Mouse (Mus musculus) CH12.LX (cell line): ENCODE data around the gene B4galt1. TPM values are rescaled to one million over a fixed set of nuclear protein-coding genes. Genes with fewer than 3 reads are reported as not detected.

Experiments used
- DNase-seq: peaks from one replicate; pipeline ENCODE4 v3.0.0-alpha.2; 2013; ENCODE audit errors: extremely low read depth
- H3K27ac ChIP-seq: 2 replicates; pipeline ENCODE4 v1.5.1; 2012; ENCODE audit warnings: low read depth, mild to moderate bottlenecking, control low read depth, moderate library complexity; ENCODE audit not compliant: insufficient read depth
- H3K27me3 ChIP-seq: replicated peaks from 2 replicates; pipeline ENCODE3; 2012; ENCODE audit warnings: inconsistent platforms
- H3K36me3 ChIP-seq, 2 experiments: replicated peaks in 1 of 2; 2 replicates each; pipeline versions ENCODE3 to v1.6.1; 2012; ENCODE audit warnings: inconsistent platforms in 1 of 2, low read length in 1 of 2, mild to moderate bottlenecking in 1 of 2, mixed read lengths in 1 of 2, moderate library complexity in 1 of 2; ENCODE audit not compliant: control insufficient read depth in 1 of 2, insufficient read depth in 1 of 2
- H3K4me1 ChIP-seq, 2 experiments: 2 replicates each; pipeline ENCODE4 v1.6.1; 2012; ENCODE audit warnings: inconsistent platforms in 1 of 2, moderate library complexity in 1 of 2; ENCODE audit not compliant: insufficient read depth in 2 of 2, control insufficient read depth in 1 of 2
- H3K4me2 ChIP-seq: 2 replicates; pipeline ENCODE4 v1.6.1; 2012; ENCODE audit warnings: low read depth, mild to moderate bottlenecking, control low read depth; ENCODE audit not compliant: poor library complexity, insufficient read depth, severe bottlenecking
- H3K4me3 ChIP-seq, 3 experiments: fragments of 150-350 bp in 1 of 3; sonication (generic) in 1 of 3; replicated peaks in 1 of 3; 2 replicates each; pipeline versions ENCODE3 to v1.5.1; 2011 to 2012; ENCODE audit warnings: low read depth in 2 of 3, low read length in 2 of 3, mild to moderate bottlenecking in 2 of 3, moderate library complexity in 2 of 3, control low read depth in 1 of 3, improper control_type of control experiment in 1 of 3, inconsistent platforms in 1 of 3, mixed read lengths in 1 of 3; ENCODE audit not compliant: poor library complexity in 1 of 3
- H3K79me2 ChIP-seq: replicated peaks from 2 replicates; pipeline ENCODE4 v1.6.1; 2012; ENCODE audit warnings: mild to moderate bottlenecking, moderate library complexity; ENCODE audit not compliant: control insufficient read depth, poor library complexity, insufficient read depth, severe bottlenecking; ENCODE audit errors: extremely low read depth
- H3K9ac ChIP-seq: 2 replicates; pipeline ENCODE4 v1.6.1; 2012; ENCODE audit warnings: low read depth, mild to moderate bottlenecking, control low read depth, moderate library complexity; ENCODE audit not compliant: insufficient read depth
- H3K9me3 ChIP-seq: replicated peaks from 2 replicates; pipeline ENCODE3; 2012; ENCODE audit warnings: low read length, inconsistent platforms, mixed read lengths
- BHLHE40 ChIP-seq: IDR thresholded peaks from 2 replicates; pipeline ENCODE4 v1.6.1; 2011; ENCODE audit warnings: mild to moderate bottlenecking, low read depth, low read length, improper control_type of control experiment
- CHD1 ChIP-seq: IDR thresholded peaks from 2 replicates; pipeline ENCODE4 v1.6.1; 2012; ENCODE audit warnings: low read depth, low read length, improper control_type of control experiment, inconsistent platforms
- CHD2 ChIP-seq: IDR thresholded peaks from 2 replicates; pipeline ENCODE4 v1.6.1; 2011; ENCODE audit warnings: low read length, improper control_type of control experiment
- CTCF ChIP-seq, 2 experiments: IDR thresholded peaks in 1 of 2; conservative IDR thresholded peaks in 1 of 2; 2 replicates each; pipeline ENCODE4 v1.5.1; 2011 to 2012; ENCODE audit warnings: low read depth in 2 of 2, low read length in 2 of 2, improper control_type of control experiment in 1 of 2, inconsistent platforms in 1 of 2, mild to moderate bottlenecking in 1 of 2, moderate library complexity in 1 of 2
- E2F4 ChIP-seq: IDR thresholded peaks from 2 replicates; pipeline ENCODE4 v1.6.1; 2011; ENCODE audit warnings: low read depth, low read length, improper control_type of control experiment; ENCODE audit not compliant: insufficient replicate concordance
- ELF1 ChIP-seq: IDR thresholded peaks from 2 replicates; pipeline ENCODE4 v1.6.1; 2014; ENCODE audit warnings: low read depth, mild to moderate bottlenecking, inconsistent platforms, low read length, improper control_type of control experiment
- EP300 ChIP-seq: IDR thresholded peaks from 2 replicates; pipeline ENCODE4 v1.6.1; 2011; ENCODE audit warnings: low read length, improper control_type of control experiment
- ETS1 ChIP-seq: conservative IDR thresholded peaks from 2 replicates; pipeline ENCODE4 v1.6.1; 2012; ENCODE audit warnings: low read depth, mild to moderate bottlenecking, inconsistent platforms, low read length, improper control_type of control experiment, moderate library complexity
- HCFC1 ChIP-seq: IDR thresholded peaks from 2 replicates; pipeline ENCODE4 v1.6.1; 2012; ENCODE audit warnings: low read depth, mild to moderate bottlenecking, inconsistent platforms, low read length, improper control_type of control experiment
- IRF4 ChIP-seq: IDR thresholded peaks from 2 replicates; pipeline ENCODE4 v1.6.1; 2014; ENCODE audit warnings: low read depth, mild to moderate bottlenecking, inconsistent platforms, low read length, improper control_type of control experiment
- JUN ChIP-seq: IDR thresholded peaks from 2 replicates; pipeline ENCODE4 v1.6.1; 2011; ENCODE audit warnings: low read depth, mild to moderate bottlenecking, low read length, improper control_type of control experiment, moderate library complexity; ENCODE audit not compliant: insufficient read depth
- JUND ChIP-seq: conservative IDR thresholded peaks from 2 replicates; pipeline ENCODE4 v1.6.1; 2011; ENCODE audit warnings: low read depth, low read length, improper control_type of control experiment
- KAT2A ChIP-seq: IDR thresholded peaks from 2 replicates; pipeline ENCODE4 v1.6.1; 2012; ENCODE audit warnings: low read length, improper control_type of control experiment, inconsistent platforms; ENCODE audit not compliant: insufficient replicate concordance
- MAFK ChIP-seq: IDR thresholded peaks from 2 replicates; pipeline ENCODE4 v1.6.1; 2011; ENCODE audit warnings: low read length, improper control_type of control experiment; ENCODE audit not compliant: insufficient replicate concordance
- MEF2A ChIP-seq: IDR thresholded peaks from 2 replicates; pipeline ENCODE4 v1.6.1; 2014; ENCODE audit warnings: low read depth, mild to moderate bottlenecking, inconsistent platforms, low read length, improper control_type of control experiment, borderline replicate concordance
- MXI1 ChIP-seq: IDR thresholded peaks from 2 replicates; pipeline ENCODE4 v1.6.1; 2011; ENCODE audit warnings: mild to moderate bottlenecking, low read depth, low read length, improper control_type of control experiment
- MYC ChIP-seq: IDR thresholded peaks from 2 replicates; pipeline ENCODE4 v1.6.1; 2011; ENCODE audit warnings: low read depth, mild to moderate bottlenecking, improper control_type of control experiment, low read length
- NELFE ChIP-seq: IDR thresholded peaks from 2 replicates; pipeline ENCODE4 v1.6.1; 2011; ENCODE audit warnings: low read depth, low read length, improper control_type of control experiment
- NRF1 ChIP-seq: IDR thresholded peaks from 2 replicates; pipeline ENCODE4 v1.6.1; 2014; ENCODE audit warnings: low read depth, mild to moderate bottlenecking, inconsistent platforms, low read length, improper control_type of control experiment, moderate library complexity
- PAX5 ChIP-seq: IDR thresholded peaks from 2 replicates; pipeline ENCODE4 v1.6.1; 2012; ENCODE audit warnings: low read length, inconsistent platforms, mixed read lengths
- POLR2A ChIP-seq: IDR thresholded peaks from 2 replicates; pipeline ENCODE4 v1.6.1; 2011; ENCODE audit warnings: low read depth, mild to moderate bottlenecking, improper control_type of control experiment, low read length
- POLR2AphosphoS2 ChIP-seq: IDR thresholded peaks from 2 replicates; pipeline ENCODE4 v1.6.1; 2011; ENCODE audit warnings: low read depth, low read length, improper control_type of control experiment
- RAD21 ChIP-seq: IDR thresholded peaks from 2 replicates; pipeline ENCODE4 v1.6.1; 2011; ENCODE audit warnings: low read depth, mild to moderate bottlenecking, low read length, improper control_type of control experiment, moderate library complexity
- RCOR1 ChIP-seq: conservative IDR thresholded peaks from 2 replicates; pipeline ENCODE4 v1.6.1; 2012; ENCODE audit warnings: low read depth, mild to moderate bottlenecking, inconsistent platforms, low read length, improper control_type of control experiment
- SIN3A ChIP-seq: IDR thresholded peaks from 2 replicates; pipeline ENCODE4 v1.6.1; 2012; ENCODE audit warnings: low read length, improper control_type of control experiment, inconsistent platforms
- SMC3 ChIP-seq: IDR thresholded peaks from 2 replicates; pipeline ENCODE4 v1.6.1; 2011; ENCODE audit warnings: low read depth, low read length, improper control_type of control experiment
- TBP ChIP-seq: conservative IDR thresholded peaks from 2 replicates; pipeline ENCODE4 v1.6.1; 2011; ENCODE audit warnings: low read depth, low read length, improper control_type of control experiment
- TCF12 ChIP-seq: IDR thresholded peaks from 2 replicates; pipeline ENCODE4 v1.6.1; 2014; ENCODE audit warnings: low read depth, mild to moderate bottlenecking, inconsistent platforms, low read length, improper control_type of control experiment
- UBTF ChIP-seq: IDR thresholded peaks from 2 replicates; pipeline ENCODE4 v1.6.1; 2012; ENCODE audit warnings: low read depth, mild to moderate bottlenecking, inconsistent platforms, low read length, improper control_type of control experiment, moderate library complexity
- USF1 ChIP-seq: IDR thresholded peaks from 2 replicates; pipeline ENCODE4 v1.6.1; 2014; ENCODE audit warnings: low read depth, mild to moderate bottlenecking, inconsistent platforms, low read length, improper control_type of control experiment
- USF2 ChIP-seq: conservative IDR thresholded peaks from 2 replicates; pipeline ENCODE4 v1.6.1; 2011; ENCODE audit warnings: low read depth, low read length, improper control_type of control experiment
- ZC3H11A ChIP-seq: IDR thresholded peaks from 2 replicates; pipeline ENCODE4 v1.6.1; 2012; ENCODE audit warnings: low read depth, mild to moderate bottlenecking, inconsistent platforms, low read length, improper control_type of control experiment
- ZKSCAN1 ChIP-seq: IDR thresholded peaks from 2 replicates; pipeline ENCODE4 v1.6.1; 2012; ENCODE audit warnings: low read depth, inconsistent platforms, low read length, improper control_type of control experiment, borderline replicate concordance
- ZMIZ1 ChIP-seq: IDR thresholded peaks from 2 replicates; pipeline ENCODE4 v1.6.1; 2012; ENCODE audit warnings: low read depth, mild to moderate bottlenecking, inconsistent platforms, low read length, improper control_type of control experiment
- ZNF384 ChIP-seq: IDR thresholded peaks from 2 replicates; pipeline ENCODE4 v1.6.1; 2012; ENCODE audit warnings: low read depth, low read length, improper control_type of control experiment, inconsistent platforms
- dilution Hi-C: fragments of 300-500 bp; cut with MboI; formaldehyde crosslinking; loops from 2 replicates; pipeline ENCODE4 v1.14.3; 2020; ENCODE audit warnings: low sequenced_read_pairs; ENCODE audit not compliant: extremely low pct_unique_long_range_greater_than_20kb, extremely low pct_ligation_motif_present
- in situ Hi-C: fragments of 300-500 bp; cut with MboI; formaldehyde crosslinking; loops from 3 replicates; pipeline ENCODE4 v1.14.3; 2019; ENCODE audit warnings: low sequenced_read_pairs, low pct_ligation_motif_present, low pct_unique_long_range_greater_than_20kb, mixed read lengths
- polyA plus RNA-seq: library from polyadenylated mRNA; unstranded; fragments of >175 nt; gene quantifications from 2 replicates; pipeline ENCODE4 v1.2.1, GENCODE M21; 2012; ENCODE audit warnings: low read depth; ENCODE audit not compliant: insufficient read length
- total RNA-seq, 2 experiments: library from RNA; depleted of rRNA; stranded (reverse); fragments of 300-350 nt in 1 of 2; fragments of >200 nt in 1 of 2; gene quantifications; 2 replicates each; pipeline ENCODE4 v1.2.3; 2012 to 2014

B4galt1 gene
- total and polyA plus RNA-seq, 3 experiments, result 46.6 to 80.2 (median 66.6) TPM

DNA sequence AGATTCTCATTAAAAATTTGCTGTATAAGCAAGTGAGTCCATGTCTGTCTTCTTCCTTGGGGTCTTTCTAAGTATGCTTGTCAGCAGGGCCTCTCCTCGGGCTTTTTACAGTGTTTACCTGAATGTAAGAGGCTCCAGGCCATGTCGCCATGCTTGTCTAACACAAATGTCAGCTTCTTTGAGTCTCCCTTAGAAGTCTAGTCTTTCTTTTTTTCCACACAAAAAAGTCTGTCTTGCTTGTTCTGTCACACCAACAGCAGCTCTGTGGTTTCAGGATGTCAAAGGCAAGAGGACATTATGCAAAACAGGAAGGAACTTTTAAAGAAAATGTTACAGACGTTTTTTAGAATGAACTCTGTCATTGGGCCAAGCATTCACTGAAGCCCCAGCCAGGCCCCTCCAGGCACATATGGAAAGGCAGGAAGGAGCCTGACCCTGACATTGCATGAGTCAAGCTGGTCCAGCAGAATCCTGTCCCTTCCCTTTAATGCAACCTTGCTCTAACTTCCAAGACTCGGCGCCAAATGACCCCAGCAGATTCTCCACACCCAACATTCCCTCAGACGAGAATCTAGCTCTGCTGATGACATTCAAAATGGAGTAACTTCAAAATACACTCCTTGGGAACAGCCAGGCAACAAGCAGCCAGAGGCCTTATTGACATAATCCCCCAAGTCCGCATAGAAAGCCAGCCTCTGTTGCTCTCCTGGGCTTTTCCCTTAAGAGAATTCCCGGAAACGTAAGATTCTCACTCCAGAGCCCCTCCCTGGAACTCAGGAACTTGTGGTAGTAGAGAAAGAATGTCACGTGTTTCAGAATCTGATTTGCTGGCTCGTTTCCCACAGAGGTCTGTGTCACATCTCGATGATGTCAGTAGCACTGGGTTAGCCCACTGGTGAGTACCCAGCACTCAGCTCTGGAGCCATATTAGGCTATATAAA, 8.7 kb downstream of the B4galt1 start (continued):
- TF ChIP-seq TCF12, result no peak
- TF ChIP-seq, all 38 proteins: peak for 16

DNA sequence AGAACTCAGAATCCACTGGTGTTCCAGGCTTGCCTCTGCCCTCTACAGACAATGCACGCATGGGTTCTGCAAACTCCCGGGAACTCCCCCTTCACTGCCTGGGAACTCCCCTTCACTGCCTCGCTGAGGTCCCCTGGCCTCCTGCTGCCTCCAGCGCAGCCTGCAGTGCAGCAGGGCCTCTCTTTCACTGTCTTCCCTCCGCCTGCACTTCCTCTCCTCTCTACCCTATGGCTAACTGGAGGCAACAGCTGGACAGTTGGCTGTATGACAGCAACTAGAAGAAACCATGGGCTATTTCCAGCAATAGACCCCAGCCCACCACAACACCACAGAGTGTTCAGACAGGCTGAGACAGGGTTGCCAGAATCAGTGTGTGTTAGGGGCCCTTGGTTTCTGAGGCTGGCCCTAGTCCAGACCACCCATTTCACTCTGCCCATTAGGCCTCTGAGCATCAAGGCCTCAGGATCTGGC, 9.5 kb downstream of the B4galt1 start:
- DNase-seq, result peak; percentile 87
- TF ChIP-seq MEF2A (peak; percentile 53), TBP (peak; percentile 52; the same call in 1 of the 2 replicates), MXI1 (peak; percentile 76), CHD1 (no peak), ZNF384 (peak; percentile 35; the same call in 1 of the 2 replicates), ZC3H11A (no peak), TCF12 (peak; percentile 87), MAFK (no peak), EP300 (peak; percentile 86), ELF1 (peak; percentile 62; the same call in 1 of the 2 replicates), NELFE (no peak), BHLHE40 (peak; percentile 75), RCOR1 (peak; percentile 86), E2F4 (no peak), POLR2AphosphoS2 (no peak), USF1 (no peak), CHD2 (peak; percentile 36; the same call in 1 of the 2 replicates), JUND (peak; percentile 26; the same call in 1 of the 2 replicates), MYC (peak; percentile 82), SIN3A (peak; percentile 51; the same call in 1 of the 2 replicates), USF2 (no peak), SMC3 (peak; percentile 38), POLR2A (no peak), HCFC1 (no peak), KAT2A (no peak), PAX5 (no peak), IRF4 (peak; percentile 82), JUN (no peak), ETS1 (peak; percentile 84), ZMIZ1 (no peak), UBTF (peak; percentile 89), NRF1 (peak; percentile 47; the same call in 1 of the 2 replicates), RAD21 (peak; percentile 43), ZKSCAN1 (no peak), CTCF (conservative IDR thresholded peaks at IDR 0.05 in 1 of 2, IDR thresholded peaks at IDR 0.05 in 1 of 2; ENCODE audit: low read depth in 2 of 2, low read length in 2 of 2) (peak in 1 of 2 experiments; percentile 41; a peak in 2 of 4 replicates)

More for the DNA sequence above, 9.5 kb downstream of the B4galt1 start:
- Histone ChIP-seq H3K27ac (peak overlapping the region; percentile 99), H3K79me2 (peaks cover 82% of the 10 kb centered on the region), H3K9ac (peak overlapping the region; percentile 57), H3K4me2 (peak overlapping the region; percentile 95), H3K4me3 (peak overlapping the region; percentile 13 to 39 (median 28)), H3K4me1 (peaks cover 37 to 98% of the 10 kb centered on the region in 2 experiments), H3K27me3 (no peaks in the 10 kb centered on the region), H3K9me3 (no peaks in the 10 kb centered on the region), H3K36me3 (peaks cover 1 to 69% of the 10 kb centered on the region in 2 experiments)
- in situ Hi-C loops (no loop called here), dilution Hi-C loops (no loop called here)
